Mouse (Mus musculus): ENCODE data around the gene Pkdrej.
"Not testable (repeated sequence)": the region's sequence is repeated elsewhere in the genome, so short reads cannot be mapped to it uniquely, and the experiment has no call there.

Gene Pkdrej

DNA sequence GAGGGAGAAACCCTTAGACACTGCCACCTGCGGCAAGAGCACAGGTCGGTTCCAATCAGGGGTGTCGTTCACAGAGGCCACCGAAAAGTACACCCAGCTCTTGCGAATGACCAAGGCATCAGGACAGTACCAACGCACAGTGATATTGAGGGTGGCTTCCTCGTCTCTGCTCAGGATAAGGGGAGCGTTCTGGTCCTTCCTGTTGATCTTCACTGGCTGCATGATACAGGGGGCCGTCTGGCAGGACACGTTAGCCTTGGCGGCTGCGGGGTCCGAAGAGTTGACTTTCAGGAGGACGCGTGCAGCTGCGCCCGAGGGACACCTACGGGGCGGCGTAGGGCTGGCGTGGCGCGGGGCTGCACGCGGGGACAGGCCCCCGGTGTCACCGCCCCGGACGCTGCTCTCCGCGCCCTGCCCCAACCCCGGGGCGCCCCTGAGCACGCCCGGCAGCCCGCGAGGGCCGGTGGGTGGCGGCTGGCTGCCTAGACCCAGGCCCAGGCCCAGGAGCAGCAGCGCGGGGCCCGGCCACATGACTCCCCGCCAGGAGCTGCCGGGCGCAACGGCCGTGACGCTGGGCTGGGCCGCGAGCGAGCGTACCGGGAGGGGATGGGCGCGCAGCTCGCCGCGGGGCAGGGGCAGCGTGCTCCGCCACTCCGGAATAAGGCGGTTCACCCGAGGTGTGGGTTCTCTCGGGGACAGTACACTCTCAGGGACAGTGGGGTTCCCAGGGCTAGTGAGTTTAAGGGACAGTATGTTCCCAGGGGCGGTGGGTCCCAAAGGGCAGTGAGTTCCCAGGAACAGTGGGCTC lies at the start of gene Pkdrej:
Pkdrej (minus strand) TSS at position 532 of the 808 bp plus-strand sequence.
- DNase-seq: peak; percentile 52

DNA sequence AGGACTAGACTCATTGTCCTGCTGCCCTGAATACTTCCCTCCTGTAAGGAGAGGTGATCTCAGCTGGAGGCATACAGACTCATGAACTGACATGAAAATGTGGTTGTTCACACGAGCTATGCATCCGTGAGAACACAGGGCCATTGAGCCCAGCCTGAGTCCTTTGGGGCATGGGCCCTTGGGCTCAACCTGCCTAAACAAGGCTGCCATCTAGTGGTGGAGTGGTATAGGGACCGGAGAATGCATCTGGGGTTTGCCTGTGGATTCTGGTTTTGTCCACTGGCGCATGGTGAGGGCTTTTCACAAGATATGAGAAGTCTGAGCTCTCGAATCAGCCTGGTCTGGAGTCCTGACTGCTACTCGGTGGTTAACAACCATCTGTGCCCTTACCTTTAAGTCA lies 46.2 kb upstream of the Pkdrej start:
- peak; percentile 81 for DNase-seq

DNA sequence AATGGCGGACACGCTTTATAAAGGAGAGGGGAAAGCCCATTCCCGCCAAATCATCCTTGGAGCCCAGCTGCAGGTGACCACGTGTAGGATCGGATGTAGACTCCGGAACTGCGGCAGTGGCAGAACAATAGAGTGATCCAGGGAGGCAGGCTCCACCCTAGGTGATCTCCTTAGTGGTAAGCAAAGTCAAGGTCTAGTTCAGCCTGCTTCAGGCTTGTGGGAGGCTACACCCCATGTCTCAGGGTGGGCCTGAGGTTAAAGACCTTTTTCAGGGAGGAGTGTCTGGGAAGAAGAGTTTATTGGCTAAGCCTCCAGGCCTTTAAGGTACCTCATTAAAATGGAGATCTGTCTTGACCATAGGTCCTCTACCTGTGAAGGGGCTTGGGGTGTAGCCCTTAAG lies 44.4 kb upstream of the Pkdrej start:
- DNase-seq: not testable (repeated sequence)

DNA sequence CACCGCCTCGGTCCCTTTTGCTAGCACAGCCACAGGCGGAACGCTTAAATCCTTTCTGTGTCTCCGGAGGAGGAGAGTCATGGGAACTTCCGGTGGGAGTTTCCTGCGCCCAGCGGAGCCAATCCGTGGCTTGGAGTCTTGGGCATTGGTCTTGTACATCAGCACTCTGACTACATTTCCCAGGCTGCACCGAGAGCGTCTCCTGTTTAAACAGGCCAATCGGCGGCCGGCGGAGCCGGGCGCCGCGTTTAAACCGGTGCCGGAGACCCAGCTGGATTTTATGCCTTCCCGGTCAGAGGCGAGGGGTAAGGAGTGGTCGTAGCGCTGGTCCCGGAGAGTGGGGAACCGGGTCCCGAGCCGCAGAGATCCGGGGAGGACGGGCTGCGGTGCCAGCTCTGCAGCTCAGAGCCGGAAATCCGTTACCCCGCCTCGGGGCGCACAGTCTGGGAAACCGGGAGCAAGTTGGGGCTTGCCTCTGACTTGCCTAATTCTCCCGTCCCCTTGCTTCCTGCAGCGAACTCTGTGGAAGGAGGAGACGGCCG lies 38.0 kb upstream of the Pkdrej start, which contains the start of gene Gtse1:
Gtse1 (plus strand) TSS at position 256 of the 542 bp plus-strand sequence.
- DNase-seq: peak; percentile 96

DNA sequence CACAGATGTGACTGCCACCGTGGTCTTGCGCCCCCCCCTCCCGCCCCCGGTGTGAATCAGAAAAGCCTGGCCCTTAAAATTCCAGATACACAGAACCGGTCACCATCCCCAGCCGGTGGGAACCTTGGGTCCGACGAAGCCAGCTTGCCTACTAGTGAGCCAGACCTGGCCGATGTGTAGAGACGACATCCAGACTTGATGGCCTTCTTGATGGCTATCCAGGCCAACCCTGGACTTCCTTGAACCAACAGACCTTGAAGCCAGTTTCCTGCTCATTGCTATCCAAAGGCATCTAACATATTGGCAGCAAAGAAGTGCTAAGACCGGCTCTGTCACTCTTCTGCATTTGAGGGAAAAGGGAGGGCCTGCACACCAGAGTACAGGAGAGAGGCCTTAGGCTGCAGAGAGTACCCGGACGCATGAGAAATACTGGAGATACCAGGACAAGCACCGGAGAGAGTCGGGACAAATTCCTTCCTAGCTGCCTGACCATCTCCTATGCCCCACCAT lies 37.5 kb upstream of the Pkdrej start:
- DNase-seq: no peak

DNA sequence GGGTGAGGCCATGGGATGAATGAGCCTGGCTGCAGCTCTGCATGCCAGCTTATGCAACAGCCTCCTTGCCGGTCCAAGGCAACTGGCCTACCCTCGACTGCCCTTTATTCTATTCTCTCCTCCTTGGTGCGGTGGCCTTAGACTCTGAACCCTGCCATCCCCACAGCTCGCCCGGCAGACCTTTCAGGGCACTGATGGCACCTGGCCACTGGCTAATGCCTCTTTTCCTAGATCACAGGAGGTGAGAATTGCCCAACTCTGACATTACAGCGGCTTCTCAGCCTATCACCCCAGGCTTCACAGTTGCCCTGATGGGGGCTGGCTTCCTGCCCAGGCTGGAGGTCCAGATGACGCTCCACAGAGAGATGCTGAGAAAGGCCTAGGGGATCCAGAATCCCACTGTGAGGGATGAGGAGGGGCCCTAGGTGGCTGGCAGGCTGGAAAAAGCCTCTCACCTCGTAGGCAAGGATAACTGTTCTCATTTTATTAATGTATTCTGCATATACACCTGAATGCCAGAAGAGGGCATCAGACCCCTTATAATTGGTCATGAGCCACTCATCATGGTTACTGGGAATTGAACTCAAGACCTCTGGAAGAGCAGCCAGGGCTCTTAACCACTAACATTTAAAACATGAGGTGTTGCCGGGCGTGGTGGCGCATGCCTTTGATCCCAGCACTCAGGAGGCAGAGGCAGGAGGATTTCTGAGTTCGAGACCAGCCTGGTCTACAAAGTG lies 30.3 kb upstream of the Pkdrej start:
- DNase-seq: no peak

DNA sequence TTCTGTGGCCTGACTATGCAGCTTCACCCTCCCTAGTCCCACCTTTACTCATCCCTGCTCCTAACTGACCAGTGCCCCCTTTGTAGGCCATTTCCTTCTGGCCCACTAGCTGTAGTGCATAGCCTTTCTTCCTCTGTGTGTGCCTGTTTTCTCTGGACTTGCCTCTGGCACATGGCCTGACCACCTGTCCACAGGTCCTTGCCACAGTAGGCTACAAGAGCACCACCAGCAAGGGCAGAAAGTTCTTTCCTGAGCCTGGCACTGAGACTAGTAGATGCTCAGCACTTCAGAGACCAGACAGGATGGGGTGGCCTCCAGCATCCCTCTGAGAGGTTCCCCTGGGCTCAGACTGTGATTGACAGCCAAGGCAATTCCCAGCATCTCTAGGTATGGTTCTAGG lies 23.5 kb upstream of the Pkdrej start:
- DNase-seq: no peak

DNA sequence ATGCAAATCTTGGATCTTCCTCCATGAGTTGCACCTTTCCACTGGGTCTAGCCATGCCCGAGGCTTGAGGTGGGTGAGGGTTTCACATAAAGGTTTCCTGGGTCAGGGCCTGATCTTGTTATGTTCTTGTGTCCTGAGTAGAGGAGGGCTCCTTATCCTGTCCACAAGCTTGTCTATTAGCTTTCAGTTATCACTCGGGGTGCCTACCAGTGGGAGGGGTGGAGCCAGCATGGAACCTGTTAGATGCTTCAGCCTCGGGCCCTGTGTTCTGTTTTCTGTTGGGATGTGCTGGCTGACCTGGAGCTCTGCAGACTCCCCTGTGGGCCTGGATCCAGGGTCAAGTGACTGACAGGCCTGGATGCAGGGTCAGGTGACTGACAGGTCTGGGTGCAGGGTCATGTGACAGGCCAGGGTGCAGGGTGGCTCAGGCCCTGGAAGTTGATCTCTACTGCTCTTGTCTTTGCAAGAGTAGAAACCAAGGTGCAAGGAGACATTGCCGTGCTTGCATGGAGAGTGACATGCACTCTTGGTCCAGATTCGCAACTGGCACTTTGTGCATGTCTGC lies 20.3 kb upstream of the Pkdrej start:
- DNase-seq: peak; percentile 32

DNA sequence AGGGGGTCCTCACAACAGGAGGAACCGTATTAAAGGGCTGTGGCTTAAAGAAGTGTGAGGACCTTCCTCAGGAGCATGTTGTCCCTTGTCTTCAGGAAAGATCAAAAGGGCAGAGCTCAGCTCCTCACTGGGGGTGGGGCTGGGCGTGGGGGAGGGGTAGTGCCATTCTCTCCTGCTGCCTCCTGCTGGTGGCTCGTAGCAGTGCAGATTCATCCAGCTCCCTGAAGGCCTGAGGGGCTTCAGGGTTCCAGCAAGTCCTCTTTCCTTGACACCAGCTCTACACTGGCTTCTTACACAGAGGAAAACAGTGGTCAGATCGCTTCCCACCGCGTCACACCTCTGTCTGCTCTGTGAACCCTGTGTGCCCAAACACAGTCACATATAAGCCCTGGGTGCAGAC lies 19.4 kb upstream of the Pkdrej start:
- peak; percentile 30 for DNase-seq

DNA sequence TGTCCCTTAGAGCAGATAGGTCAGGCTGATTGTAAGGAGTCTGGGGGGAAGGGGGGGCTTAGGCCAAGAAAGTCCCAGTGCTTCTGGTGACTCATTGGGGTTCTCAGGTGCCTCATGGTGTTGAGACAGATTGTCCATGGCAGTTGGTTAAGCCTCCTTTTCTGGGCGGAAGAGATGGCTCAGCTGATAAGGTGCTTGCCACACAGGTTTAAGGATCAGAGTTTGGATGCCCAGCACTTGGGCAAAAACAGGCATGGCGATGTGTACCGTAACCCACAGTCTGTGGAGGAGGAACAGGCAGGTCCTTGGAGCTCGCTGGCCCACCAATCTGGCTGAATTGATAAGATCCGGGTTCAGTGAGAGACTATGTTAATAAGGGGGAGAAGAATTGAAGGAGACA lies 15.4 kb upstream of the Pkdrej start:
- DNase-seq: no peak

DNA sequence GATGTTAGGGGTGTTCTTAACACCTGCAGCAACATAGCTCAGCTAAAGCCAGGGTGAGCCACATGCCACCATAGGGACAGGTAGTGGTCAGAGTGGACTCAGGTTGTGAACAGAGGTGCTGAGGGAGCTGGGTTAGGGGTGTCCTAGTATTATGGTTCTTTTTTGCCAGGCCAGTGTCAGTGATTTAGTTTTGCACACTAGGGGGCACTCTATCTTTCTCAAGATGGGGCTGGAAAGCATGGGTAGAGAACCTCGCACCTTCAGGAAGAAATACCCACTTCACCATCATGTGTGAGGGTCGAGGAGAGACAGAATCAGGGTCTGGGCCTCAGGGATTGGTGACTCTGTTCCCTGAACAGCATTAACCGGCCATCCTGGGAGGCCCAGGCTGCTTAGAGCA lies 13.8 kb upstream of the Pkdrej start:
- DNase-seq: no peak

DNA sequence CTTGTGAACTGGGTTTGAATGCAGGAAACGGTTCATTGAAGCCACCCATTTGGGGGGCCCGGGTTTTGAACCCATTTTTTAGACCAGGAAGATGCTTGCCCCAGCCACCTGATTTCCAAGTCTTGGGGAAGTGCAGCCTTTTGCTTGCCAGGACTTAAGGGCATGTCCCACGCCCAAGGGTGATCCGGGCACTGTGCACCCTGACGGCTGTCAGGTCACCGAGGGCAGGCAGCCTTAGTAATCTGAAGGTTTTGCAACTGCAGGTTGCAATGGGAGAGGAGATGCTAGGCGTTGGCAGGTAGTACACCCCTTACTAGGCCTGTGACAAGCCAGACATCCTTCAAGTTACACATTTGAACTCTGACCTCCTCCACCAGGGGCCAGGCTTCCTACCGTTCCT lies 11.1 kb upstream of the Pkdrej start:
- DNase-seq: no peak

DNA sequence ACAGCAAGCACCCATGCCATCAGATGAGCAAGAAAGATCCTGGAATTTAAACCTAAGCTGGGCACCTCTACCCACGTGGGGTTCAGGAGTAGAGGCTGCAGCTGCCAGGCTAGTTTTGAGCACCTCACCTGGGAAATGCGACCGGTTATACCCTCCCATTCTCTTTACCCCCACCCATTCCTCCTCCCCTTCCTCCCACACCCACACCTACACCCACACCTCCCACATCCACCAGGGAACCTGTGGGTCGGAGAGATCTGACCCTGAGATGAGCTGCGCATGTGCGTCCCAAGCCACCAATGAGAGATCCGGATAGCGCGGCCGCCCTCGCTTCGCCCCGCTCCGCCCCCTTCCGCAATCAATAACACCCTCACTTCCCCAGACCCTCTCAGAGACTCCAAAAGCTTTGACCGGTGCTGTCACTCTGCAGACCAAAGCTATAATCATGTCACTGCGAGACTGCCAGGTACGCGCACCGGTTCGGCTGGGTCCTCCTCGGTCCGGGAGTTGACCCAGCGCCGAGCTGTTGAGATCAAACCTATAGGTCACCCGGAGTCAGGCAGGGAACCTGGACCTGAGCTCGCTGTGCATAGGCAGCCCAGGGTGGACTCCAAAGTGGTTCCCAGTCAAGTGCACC lies 10.5 kb upstream of the Pkdrej start, which contains the start of gene Ttc38:
Ttc38 (plus strand) TSS at position 353 of the 637 bp plus-strand sequence.
- DNase-seq: peak; percentile 92

DNA sequence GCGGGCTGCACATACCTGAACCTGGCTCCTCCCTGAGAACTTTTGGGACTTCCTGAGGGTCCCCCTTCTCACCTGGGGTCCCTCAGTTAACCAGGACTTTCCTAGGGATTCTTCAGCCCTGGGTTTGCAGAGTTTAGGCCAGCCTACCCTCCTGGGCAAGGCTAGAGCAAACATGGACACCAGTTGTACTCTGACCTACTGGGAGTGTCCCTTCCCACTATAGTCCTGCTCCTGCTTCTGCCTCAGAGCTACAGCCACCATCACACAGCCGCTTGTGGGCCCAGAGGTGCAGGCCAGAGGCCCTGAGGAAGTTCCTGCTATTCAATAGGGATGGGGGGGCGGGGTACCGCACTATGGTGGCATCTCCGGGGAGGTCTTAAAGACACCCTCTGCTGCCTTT lies 7.9 kb upstream of the Pkdrej start:
- no peak for DNase-seq

DNA sequence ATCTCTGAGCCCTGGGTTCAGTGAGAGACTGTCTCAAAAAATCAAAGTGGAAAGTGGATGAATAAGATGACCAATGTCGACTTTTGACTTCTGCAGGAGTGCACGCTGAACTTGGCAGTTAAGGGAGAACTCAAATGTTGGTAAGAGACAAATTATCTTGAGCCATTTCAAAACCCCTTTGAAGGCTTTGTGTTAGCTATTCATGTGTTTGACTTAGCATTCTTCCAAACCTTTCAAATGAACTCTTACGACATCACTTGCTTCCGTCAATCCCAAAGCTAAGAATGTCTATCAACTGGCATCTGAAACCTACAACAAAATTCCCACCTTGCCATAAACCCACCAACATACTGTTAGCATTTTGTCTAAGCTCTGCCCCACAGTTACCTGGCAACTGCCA lies 6.5 kb upstream of the Pkdrej start:
- no peak for DNase-seq

DNA sequence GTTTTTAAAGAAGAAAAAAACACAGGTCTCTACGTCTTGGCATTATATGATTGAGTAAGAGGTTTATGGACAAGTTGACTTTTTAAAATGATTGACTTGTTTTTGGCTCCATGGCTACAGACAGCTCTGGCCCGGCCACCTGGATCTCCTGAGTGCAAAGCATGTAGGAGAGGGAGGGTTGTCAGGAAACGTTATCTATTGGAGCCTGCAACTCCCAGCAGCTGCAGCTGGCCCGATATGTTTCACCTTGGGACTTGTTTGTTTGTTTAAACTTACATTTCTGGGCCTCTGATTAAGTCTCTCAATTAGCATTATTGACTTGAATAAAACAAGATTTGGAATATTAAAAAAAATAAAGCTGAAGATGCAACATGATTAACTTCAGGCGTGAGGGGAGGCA lies 5.1 kb upstream of the Pkdrej start:
- DNase-seq: no peak

DNA sequence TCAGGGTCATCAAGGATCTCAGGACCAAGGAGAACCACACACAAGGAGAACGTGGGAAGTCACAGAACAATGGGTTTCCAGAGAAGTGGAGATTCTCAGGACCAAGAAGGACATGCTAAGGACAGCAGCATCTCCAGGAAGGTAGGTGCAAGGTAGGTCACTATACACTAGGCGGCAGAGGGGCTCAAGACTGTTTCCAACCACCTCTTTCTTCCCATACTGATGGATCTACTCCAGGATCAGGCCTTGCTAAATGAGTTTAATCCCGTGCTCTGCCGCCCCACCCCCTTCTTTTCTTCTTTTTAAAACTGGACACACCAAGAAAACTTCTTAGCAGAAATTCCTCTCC lies 451 bp upstream of the Pkdrej start:
- peak; percentile 13 for DNase-seq

DNA sequence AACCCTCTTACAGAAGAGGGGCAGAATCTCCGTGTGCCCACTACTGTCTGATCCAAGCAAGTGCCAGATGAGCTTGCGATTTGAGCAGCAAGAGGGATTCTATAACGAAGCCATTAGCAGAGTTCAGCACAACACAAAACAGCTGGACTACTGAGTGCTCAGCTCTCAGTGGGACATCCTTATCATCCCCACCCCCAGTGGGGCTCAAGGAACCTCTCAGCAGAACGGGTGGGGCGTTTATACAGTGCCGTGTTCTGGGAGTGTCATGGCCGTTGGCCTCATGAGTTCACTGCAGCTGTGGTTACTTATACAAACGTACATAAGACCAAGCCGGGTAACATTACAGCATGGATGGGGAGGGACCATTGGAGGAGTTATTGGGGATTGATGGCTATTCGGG lies 8.1 kb downstream of the Pkdrej start:
- DNase-seq: no peak

DNA sequence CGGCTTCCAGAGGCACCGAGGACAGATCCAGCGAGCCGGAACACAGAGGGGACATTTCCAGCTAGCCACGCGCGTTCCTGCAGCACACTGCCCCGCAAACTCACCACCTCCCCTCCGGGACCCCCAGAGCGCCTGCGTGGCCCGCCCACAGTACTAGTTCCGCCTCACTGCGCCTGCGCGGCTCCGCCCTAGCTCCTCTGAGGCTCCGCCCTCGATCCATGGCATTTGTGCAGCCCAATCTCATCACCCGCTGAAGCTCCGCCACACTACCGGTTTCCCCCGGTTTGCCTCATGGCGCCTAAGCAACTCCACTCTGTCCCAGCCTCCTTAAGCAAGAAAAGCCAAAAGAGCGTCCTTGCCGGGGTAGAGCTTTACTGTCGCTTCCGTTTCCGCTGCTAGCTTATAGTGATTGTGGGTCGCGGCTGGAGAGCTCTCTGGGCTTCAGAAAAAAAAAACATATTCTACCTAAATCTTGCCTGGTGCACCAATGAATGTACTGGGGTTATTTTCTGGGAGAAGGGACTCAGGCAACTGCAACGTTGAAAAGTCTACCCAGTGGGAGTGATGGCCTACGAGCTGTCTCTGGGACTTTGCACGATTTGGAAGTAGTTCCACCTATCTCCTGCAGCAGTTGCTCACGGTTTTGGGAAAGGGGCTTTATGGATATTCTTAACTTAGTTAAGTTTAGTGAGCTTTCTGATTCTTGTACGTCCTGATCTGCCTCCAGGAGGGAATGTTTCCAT lies 9.8 kb downstream of the Pkdrej start, which contains the start of gene Cdpf1:
Cdpf1 (minus strand) TSS at position 163 of the 743 bp plus-strand sequence.
- DNase-seq: peak; percentile 99

DNA sequence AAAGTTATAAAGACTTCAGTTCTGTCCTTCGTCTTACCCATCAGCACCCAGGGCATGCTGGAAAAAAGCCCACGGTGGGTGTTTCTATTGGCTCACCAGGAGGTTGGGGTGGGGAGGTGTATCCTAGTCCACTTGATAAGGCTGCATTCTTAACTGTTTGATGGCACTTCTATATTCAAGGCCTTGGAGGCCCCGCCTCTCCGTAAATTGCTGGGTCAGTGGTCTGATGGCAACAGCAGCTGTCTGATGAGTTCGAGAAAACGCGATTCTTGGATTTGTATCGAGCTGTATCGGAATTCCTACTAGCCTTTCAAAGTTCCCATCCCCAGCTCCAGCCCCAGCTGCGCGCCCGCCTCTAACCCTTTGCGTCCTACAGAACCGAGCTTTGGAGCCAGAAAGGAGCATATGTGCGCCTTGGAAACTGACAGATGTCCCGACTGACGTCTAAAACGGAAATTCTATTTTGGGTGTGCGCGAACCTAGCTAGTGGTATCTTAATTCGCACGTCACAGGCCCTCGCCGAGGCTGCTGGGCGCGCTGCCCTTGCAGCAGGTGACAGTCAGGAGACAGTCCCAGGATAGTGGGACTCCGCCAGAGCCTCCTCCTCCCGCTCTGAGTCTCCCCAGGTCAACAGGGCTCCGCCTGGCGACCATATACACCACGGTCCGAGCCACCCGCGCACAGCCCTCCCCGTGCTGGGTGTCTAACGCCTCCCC lies 10.6 kb downstream of the Pkdrej start:
- DNase-seq: peak; percentile 46

DNA sequence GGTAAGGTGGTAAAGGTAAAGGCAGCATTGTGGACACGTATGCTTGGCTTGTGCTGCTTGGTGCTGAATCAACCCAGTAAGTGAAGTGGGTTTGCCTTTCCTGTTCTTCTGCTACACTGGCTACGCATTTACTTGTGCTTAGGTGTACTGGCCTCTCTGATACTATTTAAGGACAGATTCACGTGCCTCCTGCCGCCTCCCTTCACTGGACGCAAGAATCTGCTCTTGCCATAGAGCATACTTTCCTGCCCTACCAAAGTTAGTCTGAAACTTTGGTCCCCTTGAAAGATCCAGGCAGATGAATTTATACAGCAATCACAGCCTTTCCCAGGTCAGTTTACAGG lies 11.1 kb downstream of the Pkdrej start:
- no peak for DNase-seq
